Mouse (Mus musculus): ENCODE measurements around the gene Adora1.

The Adora1 gene

GRCm38 (mm10) chr1:134229806-134230575, 5.2 kb downstream of the Adora1 start:
- no peak for TF ChIP-seq GATA4 (IDR thresholded peaks at IDR 0.05; ENCODE audit: insufficient replicate concordance, low read length)

DNA sequence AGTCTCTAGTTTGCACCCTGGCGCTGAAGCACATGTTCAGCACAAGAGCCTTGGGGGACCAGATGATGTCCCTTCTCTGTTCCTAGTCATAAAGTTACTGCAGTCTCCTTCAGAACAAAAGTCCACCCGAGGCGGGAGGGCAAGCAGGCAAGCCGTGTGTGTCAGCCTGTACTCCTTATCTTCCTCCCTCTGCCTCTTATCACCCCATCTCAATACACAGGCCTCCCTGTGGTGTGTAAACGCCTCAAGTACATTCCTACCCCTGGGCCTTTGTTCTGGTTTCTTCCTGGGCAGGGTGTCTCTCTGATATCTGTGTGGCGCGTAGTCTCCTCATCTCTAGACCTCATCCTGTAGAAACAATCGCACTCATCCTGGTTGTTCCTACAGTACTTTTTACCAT, 8.5 kb downstream of the Adora1 start:
- no peak for TF ChIP-seq GATA4 (IDR thresholded peaks at IDR 0.05; ENCODE audit: insufficient replicate concordance, low read length)

GRCm38 (mm10) chr1:134225375-134225774, 9.9 kb downstream of the Adora1 start:
- no peak for TF ChIP-seq GATA4 (IDR thresholded peaks at IDR 0.05; ENCODE audit: insufficient replicate concordance, low read length)

DNA sequence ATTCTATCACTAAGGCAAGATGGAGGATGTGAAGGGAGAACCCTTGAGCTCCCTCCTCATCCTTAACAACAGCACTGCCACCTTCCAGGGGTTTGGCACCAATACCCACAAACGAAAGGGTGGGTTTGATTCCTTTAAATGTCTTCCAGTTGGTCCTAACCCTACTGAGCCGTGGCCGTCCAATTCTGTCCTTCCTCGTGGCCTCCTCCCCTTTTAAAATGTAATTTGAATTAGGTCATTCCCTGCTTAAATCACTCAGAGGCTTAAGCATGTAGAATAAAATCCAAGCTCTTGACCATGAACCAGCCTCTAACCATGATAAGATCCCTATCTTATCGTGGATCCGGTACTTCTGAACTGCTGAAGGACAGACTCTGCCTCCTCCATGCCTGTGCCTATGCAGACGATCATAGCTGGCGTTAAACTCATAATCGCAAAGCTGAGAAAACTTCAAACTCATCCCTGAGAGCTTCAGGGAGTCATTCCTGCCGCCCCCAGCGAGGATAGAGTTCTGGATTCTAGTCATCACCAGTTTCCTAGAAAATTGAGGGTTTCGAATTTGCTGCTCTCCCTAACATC, 10.5 kb downstream of the Adora1 start:
- TF ChIP-seq GATA4 (IDR thresholded peaks at IDR 0.05; ENCODE audit: insufficient replicate concordance, low read length) = no peak

GRCm38 (mm10) chr1:134222122-134223055, 12.8 kb downstream of the Adora1 start:
- peak; percentile 78; the same call in 1 of the 2 replicates for TF ChIP-seq GATA4 (IDR thresholded peaks at IDR 0.05; ENCODE audit: insufficient replicate concordance, low read length)

DNA sequence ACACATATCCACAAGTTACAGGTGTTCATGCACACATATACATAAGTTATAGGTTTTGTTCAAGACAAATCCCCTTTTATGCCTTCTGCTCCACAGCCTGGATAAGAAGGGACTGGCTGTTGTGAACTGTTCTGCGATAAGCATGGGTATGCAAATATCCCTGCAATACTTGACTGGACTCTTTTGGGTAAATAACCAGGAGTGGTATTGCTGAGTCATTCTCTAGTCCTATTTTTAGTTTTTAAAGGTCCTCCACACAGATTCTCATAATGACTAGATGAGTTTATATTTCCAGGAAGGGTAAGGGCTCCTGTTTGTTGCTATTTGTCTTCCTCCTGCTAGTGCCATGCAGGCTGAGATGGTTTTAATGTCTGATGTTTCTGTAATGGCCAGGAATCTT, 14.1 kb downstream of the Adora1 start:
- TF ChIP-seq GATA4 (IDR thresholded peaks at IDR 0.05; ENCODE audit: insufficient replicate concordance, low read length) = no peak

DNA sequence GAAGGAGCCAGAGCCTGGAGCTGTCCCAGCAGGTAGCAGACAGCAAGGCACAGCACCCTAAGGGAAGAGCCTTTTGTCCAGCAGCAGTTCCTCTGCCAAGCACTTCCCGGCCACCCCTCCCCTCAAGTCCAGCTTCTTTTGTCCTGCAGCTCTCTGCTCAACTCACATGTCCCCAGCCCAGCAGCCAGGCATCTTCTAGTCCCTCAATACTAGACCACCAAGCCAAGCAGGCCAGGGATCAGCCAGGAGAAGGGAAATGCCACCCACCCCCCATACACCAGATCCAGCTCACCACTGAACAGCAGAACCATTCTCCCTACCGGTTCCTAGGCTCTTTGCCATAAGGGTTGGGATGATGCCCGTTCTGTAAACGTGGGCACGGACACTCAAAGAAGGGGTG, 15.6 kb downstream of the Adora1 start:
- TF ChIP-seq GATA4 (IDR thresholded peaks at IDR 0.05; ENCODE audit: insufficient replicate concordance, low read length) = no peak

GRCm38 (mm10) chr1:134217942-134218341, 17.3 kb downstream of the Adora1 start:
- TF ChIP-seq GATA4 (IDR thresholded peaks at IDR 0.05; ENCODE audit: insufficient replicate concordance, low read length) = no peak

DNA sequence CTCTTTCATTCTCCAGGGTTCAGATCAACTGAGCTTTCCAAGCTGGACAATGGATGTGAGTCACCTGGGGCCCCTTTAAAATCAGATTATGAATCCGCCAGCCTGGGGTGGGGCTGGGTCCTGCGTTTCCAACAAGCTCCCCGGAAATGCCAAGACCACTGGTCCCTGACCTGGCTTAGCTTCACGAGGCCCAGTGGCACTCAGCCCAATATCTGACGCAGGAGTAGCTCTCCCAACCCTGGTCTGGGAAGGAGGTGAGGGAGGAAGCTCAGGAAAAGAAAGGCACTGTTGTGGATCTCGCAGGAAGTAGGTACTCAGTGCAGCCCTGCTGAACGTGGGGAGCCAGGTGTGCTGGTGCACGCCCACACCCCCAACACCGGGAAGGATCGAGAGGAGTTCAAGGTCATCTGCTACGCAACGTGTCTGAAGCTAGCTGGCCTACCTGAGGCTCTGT, 18.2 kb downstream of the Adora1 start:
- no peak for TF ChIP-seq GATA4 (IDR thresholded peaks at IDR 0.05; ENCODE audit: insufficient replicate concordance, low read length)

DNA sequence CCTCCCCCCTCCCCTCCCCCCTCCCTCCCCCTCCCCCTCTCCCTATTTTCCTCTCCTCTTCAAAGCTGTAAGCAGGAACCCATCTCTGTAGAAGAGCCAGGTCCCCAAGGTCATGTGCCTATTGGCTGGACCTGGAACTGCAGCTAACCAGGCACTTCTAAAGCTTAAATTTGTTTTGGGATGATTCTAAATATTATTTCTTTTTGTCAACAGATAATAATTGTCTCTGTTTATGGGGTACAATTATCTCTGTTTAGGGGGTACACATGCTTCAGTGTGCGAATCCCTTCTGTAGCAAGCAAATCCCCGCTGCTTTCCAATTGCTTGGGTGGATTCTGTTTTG, 18.6 kb downstream of the Adora1 start:
- no peak for TF ChIP-seq GATA4 (IDR thresholded peaks at IDR 0.05; ENCODE audit: insufficient replicate concordance, low read length)

- TF ChIP-seq GATA4 (IDR thresholded peaks at IDR 0.05; ENCODE audit: insufficient replicate concordance, low read length) = no peak
Measured at GRCm38 (mm10) chr1:134215751-134216628, 19.2 kb downstream of the Adora1 start.

DNA sequence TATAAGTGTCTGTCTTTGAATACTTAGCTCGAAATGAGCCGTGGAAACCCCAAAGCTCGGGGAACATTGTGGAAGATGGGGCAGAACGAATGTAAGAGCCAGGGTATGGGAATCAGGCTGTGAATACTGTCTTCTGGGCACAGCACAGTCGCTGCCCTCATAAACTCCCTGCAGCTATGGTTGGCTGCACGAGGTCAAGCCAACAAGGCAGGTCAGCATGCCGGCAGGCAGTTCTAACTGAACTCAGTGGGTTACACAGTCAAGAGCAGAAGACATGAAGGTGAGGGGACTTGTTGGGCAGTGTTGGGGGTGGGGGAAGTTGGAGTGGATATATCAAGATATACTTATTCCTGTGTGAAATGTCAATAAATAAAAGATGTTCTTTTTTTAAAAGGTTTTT, 20.2 kb downstream of the Adora1 start:
- no peak for TF ChIP-seq GATA4 (IDR thresholded peaks at IDR 0.05; ENCODE audit: insufficient replicate concordance, low read length)

GRCm38 (mm10) chr1:134213405-134213804, 21.8 kb downstream of the Adora1 start:
- no peak for TF ChIP-seq GATA4 (IDR thresholded peaks at IDR 0.05; ENCODE audit: insufficient replicate concordance, low read length)

GRCm38 (mm10) chr1:134212351-134212750, 22.9 kb downstream of the Adora1 start:
- no peak for TF ChIP-seq GATA4 (IDR thresholded peaks at IDR 0.05; ENCODE audit: insufficient replicate concordance, low read length)

DNA sequence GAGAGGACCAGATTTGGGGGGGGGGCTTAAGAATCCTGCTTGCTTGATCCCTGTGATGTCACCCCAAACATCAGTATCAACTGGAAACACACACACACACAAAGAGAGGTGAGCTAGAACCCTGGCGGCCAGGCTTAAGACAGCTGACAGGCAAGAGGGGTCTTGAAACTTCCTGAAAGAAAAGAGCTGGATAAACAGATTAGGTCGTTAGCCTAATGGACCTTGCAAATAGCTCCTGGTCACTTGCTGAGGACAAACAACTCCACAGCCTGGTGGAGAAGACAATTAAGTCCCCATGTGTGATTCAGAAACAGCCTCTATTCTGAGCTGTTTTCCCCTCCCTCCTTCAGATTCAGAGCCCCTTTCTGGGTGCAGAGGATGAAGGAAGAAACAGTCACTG, 23.6 kb downstream of the Adora1 start:
- TF ChIP-seq GATA4 (IDR thresholded peaks at IDR 0.05; ENCODE audit: insufficient replicate concordance, low read length) = no peak
